Mouse (Mus musculus) C2C12 (cell line): Measurements from ENCODE around the gene Ccl4.

Source experiments
- CEBPB ChIP-seq: IDR thresholded peaks from one replicate; pipeline ENCODE4 v1.6.1; 2011; ENCODE audit warnings: low read depth, mild to moderate bottlenecking, control low read depth, moderate library complexity
- CTCF ChIP-seq: IDR thresholded peaks from one replicate; pipeline ENCODE4 v1.5.1; 2011; ENCODE audit not compliant: control insufficient read depth, insufficient read depth, insufficient read length
- MYOD1 ChIP-seq: IDR thresholded peaks from one replicate; pipeline ENCODE4 v1.6.1; 2011; ENCODE audit warnings: low read depth; ENCODE audit not compliant: control insufficient read depth, insufficient read length
- MYOG ChIP-seq: IDR thresholded peaks from one replicate; pipeline ENCODE4 v1.6.1; 2011; ENCODE audit not compliant: control insufficient read depth, insufficient read length; ENCODE audit errors: extremely low read depth
- USF1 ChIP-seq: IDR thresholded peaks from one replicate; pipeline ENCODE4 v1.6.1; 2011; ENCODE audit warnings: low read depth, mild to moderate bottlenecking, control low read depth, moderate library complexity

DNA sequence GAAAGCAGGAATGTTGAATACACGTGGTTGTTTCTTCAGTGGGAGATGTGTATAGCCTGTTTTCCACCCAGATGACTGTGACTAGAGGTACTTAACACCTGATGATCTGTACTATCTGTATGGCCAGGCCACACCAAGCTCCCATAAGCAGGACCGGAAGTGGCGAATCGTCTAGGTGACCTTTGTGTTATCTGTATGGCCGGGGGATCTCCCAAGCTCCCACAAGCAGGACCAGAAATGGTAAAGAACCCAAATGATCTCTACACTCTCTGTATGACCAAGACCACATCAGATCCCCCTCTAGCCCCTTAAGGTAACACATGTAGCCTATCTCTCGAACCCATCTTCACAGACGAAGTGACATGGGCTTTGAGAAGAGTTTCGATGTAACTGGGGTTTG lies 7.8 kb upstream of the Ccl4 start:
- TF ChIP-seq USF1 (no peak), CTCF (no peak), CEBPB (no peak), MYOD1 (no peak), MYOG (no peak)
